Mouse (Mus musculus): ENCODE results near the gene Zmynd8. TPM values are rescaled to one million over a fixed set of nuclear protein-coding genes. Genes with fewer than 3 reads are reported as not detected.

The Zmynd8 gene
- polyA plus RNA-seq, 1 experiment from 2014 or later = 54.5 TPM

DNA sequence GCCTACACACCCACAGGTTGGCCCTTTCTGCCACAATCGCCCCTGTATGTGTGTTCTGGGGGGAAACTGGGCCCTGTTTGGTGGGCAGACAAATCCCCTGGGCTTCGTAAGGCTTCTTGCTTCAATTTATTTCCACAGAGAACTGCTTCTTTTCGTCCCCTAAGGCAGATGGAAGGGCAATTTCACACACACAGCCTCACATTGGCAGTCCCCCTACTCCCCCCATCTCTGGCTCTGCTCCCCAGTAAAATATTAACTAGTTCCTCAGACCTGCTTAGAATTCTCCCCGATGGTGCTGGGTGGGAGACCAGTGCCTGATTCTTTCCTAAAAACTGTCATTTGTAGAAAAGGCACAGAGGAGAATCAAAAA lies 12.9 kb downstream of the Zmynd8 start:
- peak overlapping the region; percentile 98 for H3K27ac ChIP-seq (ENCODE audit: low read depth, low read length)
- DNase-seq (ENCODE audit: low spot score) (no peak), ATAC-seq (ENCODE audit: insufficient read depth, low FRiP score, low TSS enrichment) (no peak)
- no peak overlapping the region for H3K4me2 ChIP-seq (ENCODE audit: low read depth)
- 14% methylated on average over 4 of the region's 4 CpGs for WGBS
- H3K36me3 ChIP-seq (ENCODE audit: control insufficient read depth, insufficient read depth, low read length) = no peaks in the 10 kb centered on the region
- H3K9me3 ChIP-seq (ENCODE audit: control insufficient read depth, low read length) = no peaks in the 10 kb centered on the region
- no peaks in the 10 kb centered on the region for H3K27me3 ChIP-seq (ENCODE audit: control insufficient read depth, insufficient read depth, low read length)
- peaks cover 77% of the 10 kb centered on the region for H3K4me1 ChIP-seq (ENCODE audit: control insufficient read depth, insufficient read depth, low read length)
- no peak overlapping the region for H3K4me3 ChIP-seq (ENCODE audit: low read depth, low read length)
- peak overlapping the region; percentile 62 for H3K9ac ChIP-seq (ENCODE audit: low read length)

DNA sequence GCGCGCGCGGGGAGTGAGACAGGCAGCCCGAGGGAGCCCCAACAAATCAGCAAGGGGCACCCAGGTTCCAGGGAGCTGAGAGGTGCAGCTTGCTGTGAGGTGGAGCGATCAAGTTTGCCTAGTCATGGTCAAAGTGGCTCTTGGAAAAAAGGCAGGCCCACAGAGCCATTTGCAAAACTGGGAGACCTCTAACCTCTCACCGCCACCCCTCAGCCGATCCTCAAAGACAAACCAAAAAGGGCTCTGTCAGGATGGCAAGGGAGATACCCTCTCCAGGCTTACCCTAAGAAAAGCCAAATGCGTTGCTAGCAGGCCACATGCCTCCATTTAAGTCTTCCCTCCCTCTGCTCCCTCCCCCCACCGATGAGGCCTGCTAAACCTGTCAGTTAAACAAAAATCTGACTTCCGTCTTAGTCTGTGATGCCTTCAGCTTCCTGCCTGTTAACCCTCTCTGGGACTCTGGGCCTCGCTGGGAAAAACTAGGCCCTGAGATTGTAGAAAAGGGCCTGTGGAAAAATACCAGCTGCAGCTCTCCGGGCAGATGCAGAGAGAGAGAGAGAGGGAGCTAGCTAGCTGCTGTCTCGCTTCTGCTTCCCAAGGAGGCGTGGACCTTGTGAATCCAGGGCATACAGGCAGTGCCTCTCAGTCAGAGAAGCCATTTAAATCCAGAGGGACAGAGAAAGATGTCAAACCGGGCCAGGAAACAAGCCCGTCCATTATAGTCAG lies 13.4 kb downstream of the Zmynd8 start:
- H3K36me3 ChIP-seq (ENCODE audit: control insufficient read depth, insufficient read depth, low read length) = no peaks in the 10 kb centered on the region
- peak overlapping the region; percentile 98 for H3K27ac ChIP-seq (ENCODE audit: low read depth, low read length)
- H3K9ac ChIP-seq (ENCODE audit: low read length) = peak overlapping the region; percentile 62
- H3K4me1 ChIP-seq (ENCODE audit: control insufficient read depth, insufficient read depth, low read length) = peaks cover 80% of the 10 kb centered on the region
- H3K4me2 ChIP-seq (ENCODE audit: low read depth) = peak overlapping the region; percentile 29; the same call in 1 of the 2 replicates
- WGBS = 7% methylated on average over 12 of the region's 17 CpGs
- peak; percentile 72 for DNase-seq (ENCODE audit: low spot score)
- H3K4me3 ChIP-seq (ENCODE audit: low read depth, low read length) = no peak overlapping the region
- 0 out of 2 replicates have a peak, but pooled peaks have one; percentile 8 for ATAC-seq (ENCODE audit: insufficient read depth, low FRiP score, low TSS enrichment)
- H3K9me3 ChIP-seq (ENCODE audit: control insufficient read depth, low read length) = no peaks in the 10 kb centered on the region
- H3K27me3 ChIP-seq (ENCODE audit: control insufficient read depth, insufficient read depth, low read length) = no peaks in the 10 kb centered on the region

DNA sequence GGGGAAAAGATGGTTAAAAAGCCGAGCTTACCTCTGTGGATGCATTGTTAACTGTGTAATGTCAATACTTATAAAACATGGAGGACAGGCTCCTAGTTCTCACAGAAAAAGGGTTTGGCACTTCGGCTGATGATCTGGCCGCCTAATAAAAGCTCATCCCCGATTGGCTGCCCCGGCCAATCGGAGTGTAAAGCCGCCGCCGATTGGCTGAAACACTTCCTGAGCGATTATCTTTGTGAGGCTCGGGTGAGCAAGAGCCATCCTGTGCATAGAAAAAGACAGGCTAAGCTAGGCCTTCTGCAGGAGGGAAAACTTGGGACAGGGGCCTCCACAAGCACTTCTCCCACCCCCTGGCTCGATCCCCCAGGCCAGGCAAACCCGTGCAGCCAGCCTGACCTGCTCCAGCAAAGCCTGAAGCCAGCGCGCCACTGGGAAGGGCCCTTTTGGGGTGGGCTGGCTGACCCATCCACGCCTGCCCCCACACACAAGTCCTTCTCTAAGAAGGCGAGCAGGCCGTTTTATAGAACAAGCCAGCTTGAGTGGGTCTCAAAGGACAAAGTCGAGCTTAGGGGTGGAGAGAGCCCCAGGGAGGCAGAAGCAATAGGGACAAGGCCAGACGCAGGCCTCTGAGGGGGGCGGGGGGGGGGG lies 14.1 kb downstream of the Zmynd8 start:
- Histone ChIP-seq H3K27me3 (ENCODE audit: control insufficient read depth, insufficient read depth, low read length) (no peaks in the 10 kb centered on the region), H3K9me3 (ENCODE audit: control insufficient read depth, low read length) (no peaks in the 10 kb centered on the region), H3K4me3 (ENCODE audit: low read depth, low read length) (peak overlapping the region; percentile 32), H3K27ac (ENCODE audit: low read depth, low read length) (peak overlapping the region; percentile 98), H3K36me3 (ENCODE audit: control insufficient read depth, insufficient read depth, low read length) (no peaks in the 10 kb centered on the region), H3K4me1 (ENCODE audit: control insufficient read depth, insufficient read depth, low read length) (peaks cover 87% of the 10 kb centered on the region), H3K9ac (ENCODE audit: low read length) (peak overlapping the region; percentile 67), H3K4me2 (ENCODE audit: low read depth) (peak overlapping the region; percentile 74)
- DNase-seq (ENCODE audit: low spot score) = peak; percentile 98
- 3% methylated on average over 20 of the region's 21 CpGs for WGBS
- ATAC-seq (ENCODE audit: insufficient read depth, low FRiP score, low TSS enrichment) = peak; percentile 66

DNA sequence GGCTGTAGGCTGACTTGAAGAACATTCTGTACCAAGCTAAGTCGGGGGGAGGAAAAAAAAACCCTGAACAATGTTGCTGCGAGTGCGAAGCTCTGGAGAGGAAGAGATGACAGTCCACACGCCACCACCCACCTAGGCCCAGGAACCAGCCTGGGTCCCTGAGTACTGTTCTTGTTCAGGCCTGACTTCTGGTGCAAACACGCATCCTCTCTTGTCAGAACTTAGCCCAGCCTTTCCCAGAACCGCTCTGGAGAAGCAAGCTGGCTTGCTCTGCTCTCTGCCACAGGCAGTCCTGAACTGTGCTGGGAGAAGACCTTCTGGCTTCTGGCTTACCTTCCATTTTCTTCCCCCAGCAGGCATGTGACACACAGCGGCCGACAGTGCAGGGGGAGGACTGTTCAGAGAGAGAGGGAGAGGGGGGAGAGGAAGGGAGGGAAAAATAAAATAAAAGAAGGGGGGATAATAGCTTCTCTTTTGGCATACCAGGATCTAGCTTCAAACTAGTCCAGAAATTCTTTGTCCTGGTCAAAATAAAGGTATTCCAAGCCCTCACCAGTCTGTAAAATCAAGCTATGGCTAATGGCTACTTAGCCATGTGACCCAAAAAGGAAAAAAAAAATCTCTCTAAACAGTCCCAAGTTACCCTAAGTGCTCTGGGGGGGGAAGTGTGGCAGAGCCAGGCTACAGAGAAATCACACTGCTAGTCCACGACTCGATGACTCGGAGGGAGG lies 14.8 kb downstream of the Zmynd8 start:
- Histone ChIP-seq H3K36me3 (ENCODE audit: control insufficient read depth, insufficient read depth, low read length) (no peaks in the 10 kb centered on the region), H3K4me2 (ENCODE audit: low read depth) (peak overlapping the region; percentile 74), H3K4me3 (ENCODE audit: low read depth, low read length) (peak overlapping the region; percentile 32), H3K9ac (ENCODE audit: low read length) (peak overlapping the region; percentile 67), H3K27me3 (ENCODE audit: control insufficient read depth, insufficient read depth, low read length) (no peaks in the 10 kb centered on the region), H3K4me1 (ENCODE audit: control insufficient read depth, insufficient read depth, low read length) (peaks cover 87% of the 10 kb centered on the region), H3K27ac (ENCODE audit: low read depth, low read length) (peak overlapping the region; percentile 98), H3K9me3 (ENCODE audit: control insufficient read depth, low read length) (no peaks in the 10 kb centered on the region)
- ATAC-seq (ENCODE audit: insufficient read depth, low FRiP score, low TSS enrichment) = no peak
- WGBS = 27% methylated on average over 11 of the region's 11 CpGs
- no peak for DNase-seq (ENCODE audit: low spot score)

DNA sequence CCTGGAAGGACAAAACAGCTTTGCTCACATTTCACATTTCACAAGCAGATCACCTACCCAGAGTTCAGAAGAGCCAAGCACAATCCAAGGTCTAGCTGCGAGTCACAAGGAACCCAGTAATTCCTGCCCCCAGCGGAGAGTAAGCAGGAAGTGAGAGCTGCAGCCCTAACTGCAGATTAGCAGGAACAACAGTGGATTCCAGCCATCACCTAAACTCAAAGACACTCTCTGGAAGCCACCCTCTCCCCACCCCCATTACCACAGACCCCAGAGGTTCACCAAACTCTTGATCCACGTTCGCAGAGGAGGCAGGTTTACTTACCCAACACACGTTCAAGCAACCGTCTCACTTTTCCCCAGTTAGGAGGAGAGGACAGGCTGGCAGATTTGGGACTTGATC lies 15.8 kb downstream of the Zmynd8 start:
- WGBS = 21% methylated on average over 6 of the region's 6 CpGs

DNA sequence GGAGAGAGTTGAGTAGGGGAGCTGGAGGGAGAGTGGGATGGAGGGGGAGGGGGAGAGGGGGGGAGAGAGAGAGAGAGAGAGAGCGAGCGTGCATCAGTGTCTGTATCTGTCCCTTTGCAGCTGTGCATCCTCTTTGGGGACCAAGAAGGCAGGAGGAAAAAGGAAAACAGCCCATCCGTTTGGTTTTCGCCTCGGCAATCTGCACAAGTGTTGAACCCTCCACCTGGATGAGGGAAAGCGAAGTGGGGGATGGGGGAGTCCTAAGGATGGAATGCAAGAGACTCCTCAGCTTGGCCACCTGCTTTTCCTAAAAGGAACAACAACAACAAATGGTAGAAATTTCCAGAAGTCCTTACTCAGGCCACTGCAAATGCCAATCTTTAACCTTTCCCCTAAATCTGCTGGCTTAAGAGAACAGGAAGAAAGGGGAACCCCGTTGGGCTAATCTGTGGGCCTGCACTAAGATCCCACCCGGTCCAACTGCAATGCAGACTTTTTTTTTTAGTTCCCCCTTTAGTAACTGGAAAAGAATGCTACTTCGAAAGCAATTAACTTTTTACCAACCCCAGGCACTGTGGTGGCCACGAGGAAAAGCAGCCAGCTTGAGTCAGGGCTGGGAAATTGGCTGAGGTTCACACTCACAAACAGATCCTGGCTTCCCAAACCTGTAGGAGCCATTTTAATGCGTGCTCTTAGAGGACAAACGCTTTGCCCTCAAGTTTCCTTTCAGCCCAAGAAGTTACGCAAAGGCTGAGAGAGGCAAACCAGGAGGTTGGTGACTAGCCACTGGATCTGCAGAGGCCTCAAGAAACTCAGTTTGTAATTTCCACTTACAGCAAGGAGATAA lies 17.0 kb downstream of the Zmynd8 start:
- Histone ChIP-seq H3K9me3 (ENCODE audit: control insufficient read depth, low read length) (no peaks in the 10 kb centered on the region), H3K4me2 (ENCODE audit: low read depth) (peak overlapping the region; percentile 74), H3K27me3 (ENCODE audit: control insufficient read depth, insufficient read depth, low read length) (no peaks in the 10 kb centered on the region), H3K27ac (ENCODE audit: low read depth, low read length) (peak overlapping the region; percentile 98), H3K36me3 (ENCODE audit: control insufficient read depth, insufficient read depth, low read length) (no peaks in the 10 kb centered on the region), H3K4me1 (ENCODE audit: control insufficient read depth, insufficient read depth, low read length) (peaks cover 87% of the 10 kb centered on the region), H3K4me3 (ENCODE audit: low read depth, low read length) (no peak overlapping the region; the same call in 1 of the 2 replicates), H3K9ac (ENCODE audit: low read length) (peak overlapping the region; percentile 46; the same call in 1 of the 2 replicates)
- 10% methylated on average over 11 of the region's 13 CpGs for WGBS
- ATAC-seq (ENCODE audit: insufficient read depth, low FRiP score, low TSS enrichment) = no peak
- no peak for DNase-seq (ENCODE audit: low spot score)

More for the DNA sequence above, 15.8 kb downstream of the Zmynd8 start:
- Histone ChIP-seq H3K4me3 (ENCODE audit: low read depth, low read length) (peak overlapping the region; percentile 32), H3K36me3 (ENCODE audit: control insufficient read depth, insufficient read depth, low read length) (no peaks in the 10 kb centered on the region), H3K9ac (ENCODE audit: low read length) (peak overlapping the region; percentile 67), H3K4me1 (ENCODE audit: control insufficient read depth, insufficient read depth, low read length) (peaks cover 86% of the 10 kb centered on the region), H3K9me3 (ENCODE audit: control insufficient read depth, low read length) (no peaks in the 10 kb centered on the region), H3K4me2 (ENCODE audit: low read depth) (peak overlapping the region; percentile 74), H3K27ac (ENCODE audit: low read depth, low read length) (peak overlapping the region; percentile 98), H3K27me3 (ENCODE audit: control insufficient read depth, insufficient read depth, low read length) (no peaks in the 10 kb centered on the region)
- no peak for ATAC-seq (ENCODE audit: insufficient read depth, low FRiP score, low TSS enrichment)
- no peak for DNase-seq (ENCODE audit: low spot score)

DNA sequence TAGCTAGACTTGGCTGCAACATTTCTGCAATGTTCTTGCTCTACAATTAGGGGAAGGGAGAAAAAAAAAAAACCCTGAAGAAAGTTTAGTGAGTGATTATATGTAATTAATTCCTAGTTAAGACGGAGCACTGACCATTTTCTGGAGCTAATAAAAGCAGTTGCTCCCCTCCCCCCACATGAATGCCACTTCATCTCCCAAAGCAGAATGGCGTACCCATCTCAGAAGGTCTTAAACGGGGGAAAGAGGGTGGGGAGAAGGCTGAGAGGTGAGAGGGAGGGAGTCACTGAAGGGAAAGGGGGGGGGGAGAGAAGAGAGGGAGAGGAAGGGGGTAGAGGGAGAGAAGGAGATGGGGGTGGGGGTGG lies 17.6 kb downstream of the Zmynd8 start:
- DNase-seq (ENCODE audit: low spot score) (peak; percentile 48), ATAC-seq (ENCODE audit: insufficient read depth, low FRiP score, low TSS enrichment) (no peak)
- H3K4me1 ChIP-seq (ENCODE audit: control insufficient read depth, insufficient read depth, low read length) = peaks cover 87% of the 10 kb centered on the region
- peak overlapping the region; percentile 98 for H3K27ac ChIP-seq (ENCODE audit: low read depth, low read length)
- H3K4me3 ChIP-seq (ENCODE audit: low read depth, low read length) = no peak overlapping the region
- H3K27me3 ChIP-seq (ENCODE audit: control insufficient read depth, insufficient read depth, low read length) = no peaks in the 10 kb centered on the region
- H3K36me3 ChIP-seq (ENCODE audit: control insufficient read depth, insufficient read depth, low read length) = no peaks in the 10 kb centered on the region
- no peak overlapping the region for H3K9ac ChIP-seq (ENCODE audit: low read length)
- WGBS = 3% methylated on average over 3 of the region's 3 CpGs
- H3K4me2 ChIP-seq (ENCODE audit: low read depth) = peak overlapping the region; percentile 74
- H3K9me3 ChIP-seq (ENCODE audit: control insufficient read depth, low read length) = no peaks in the 10 kb centered on the region

DNA sequence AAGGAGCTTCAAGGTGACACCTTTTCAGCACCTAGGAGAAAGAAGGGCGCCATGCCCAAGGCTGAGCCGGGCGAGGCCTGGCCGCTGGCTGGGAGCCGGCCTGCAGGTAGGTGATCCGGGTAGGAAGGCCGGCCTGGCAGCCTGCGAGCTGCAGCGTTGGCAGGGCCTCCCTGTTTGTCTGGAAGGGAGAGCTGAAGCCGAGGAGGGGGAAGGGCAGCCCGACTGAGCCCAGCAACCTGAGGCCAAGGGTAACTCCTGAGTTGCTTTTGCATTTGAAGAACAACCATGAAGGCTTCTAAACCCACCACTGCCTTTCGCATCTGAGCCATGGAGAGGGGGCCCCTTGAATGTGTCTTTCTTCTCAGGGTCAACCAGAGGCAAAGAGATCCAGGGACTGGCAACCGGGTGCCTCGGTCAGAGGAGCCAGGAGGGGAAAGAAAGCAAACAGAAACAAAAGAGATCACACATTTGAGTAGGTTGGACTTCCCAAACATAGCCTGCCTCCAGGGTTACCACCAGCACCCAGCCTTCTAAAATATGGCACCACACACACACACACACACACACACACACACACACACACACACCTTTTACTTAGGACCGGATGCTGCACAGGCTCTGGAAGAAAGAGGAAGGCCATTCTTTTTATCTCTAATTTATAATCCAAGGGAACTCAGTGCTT lies 18.2 kb downstream of the Zmynd8 start:
- Histone ChIP-seq H3K9me3 (ENCODE audit: control insufficient read depth, low read length) (no peaks in the 10 kb centered on the region), H3K27ac (ENCODE audit: low read depth, low read length) (peak overlapping the region; percentile 98), H3K4me3 (ENCODE audit: low read depth, low read length) (0 out of 2 replicates have a peak overlapping the region, but pooled peaks have one; percentile 21), H3K9ac (ENCODE audit: low read length) (peak overlapping the region; percentile 62), H3K4me2 (ENCODE audit: low read depth) (peak overlapping the region; percentile 74), H3K36me3 (ENCODE audit: control insufficient read depth, insufficient read depth, low read length) (no peaks in the 10 kb centered on the region), H3K4me1 (ENCODE audit: control insufficient read depth, insufficient read depth, low read length) (peaks cover 87% of the 10 kb centered on the region), H3K27me3 (ENCODE audit: control insufficient read depth, insufficient read depth, low read length) (no peaks in the 10 kb centered on the region)
- DNase-seq (ENCODE audit: low spot score) (peak; percentile 64), ATAC-seq (ENCODE audit: insufficient read depth, low FRiP score, low TSS enrichment) (no peak)
- WGBS = 7% methylated on average over 15 of the region's 15 CpGs

Data from neural tube, embryonic 11.5 days (tissue).